Mouse (Mus musculus) kidney, adult 9 months (tissue): ENCODE results near the gene Pycr2.

ENCODE experiments used
- DNase-seq: peaks from one replicate; pipeline ENCODE4 v3.0.0; 2022

Gene Pycr2

DNA sequence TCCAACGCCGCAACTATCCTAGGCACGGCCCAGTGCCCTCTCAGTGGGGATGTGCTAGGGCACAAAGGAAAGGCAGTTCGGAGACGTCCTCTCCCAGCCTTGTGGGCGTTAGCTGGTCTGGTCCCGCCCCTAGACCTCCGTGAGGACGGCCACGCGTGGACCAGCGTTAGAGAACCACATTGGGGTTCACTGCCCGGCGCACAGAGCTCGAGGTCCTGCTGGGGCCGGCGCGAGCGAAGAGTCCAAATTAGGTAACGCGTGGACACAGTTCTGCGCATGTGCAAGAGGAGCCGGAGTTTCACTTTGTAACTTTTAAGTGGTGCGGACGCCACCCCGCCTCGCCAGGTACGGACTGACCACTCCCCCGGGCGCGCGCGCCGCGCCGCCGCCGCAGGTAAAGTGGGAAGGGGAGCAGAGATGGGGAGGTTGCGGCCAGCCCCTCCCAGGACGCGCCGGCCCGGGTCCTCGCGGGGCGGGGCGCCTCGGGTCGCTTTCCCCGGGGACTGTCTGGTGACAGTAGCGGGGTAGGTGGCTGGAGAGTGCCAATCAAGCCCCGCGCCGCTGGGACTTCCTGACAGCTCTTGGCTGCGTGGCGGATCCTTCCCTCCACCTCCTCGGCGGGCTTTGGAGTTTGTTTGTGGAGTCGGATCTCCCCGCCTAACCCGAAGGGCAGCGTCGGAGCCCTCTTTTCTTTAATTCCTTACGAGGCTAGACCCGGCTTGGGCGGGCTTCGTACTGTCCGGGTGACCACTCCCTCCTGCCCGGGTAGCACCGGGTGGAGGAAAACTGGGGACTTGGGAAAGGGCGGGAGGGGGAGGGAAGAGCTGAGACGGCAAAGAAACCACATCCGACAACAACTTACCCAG is 38.3 kb downstream of the Pycr2 start, which contains the start of gene Tmem63a:
Tmem63a (plus strand) TSS at position 179 of the 866 bp plus-strand sequence.
- DNase-seq: peak; percentile 88

DNA sequence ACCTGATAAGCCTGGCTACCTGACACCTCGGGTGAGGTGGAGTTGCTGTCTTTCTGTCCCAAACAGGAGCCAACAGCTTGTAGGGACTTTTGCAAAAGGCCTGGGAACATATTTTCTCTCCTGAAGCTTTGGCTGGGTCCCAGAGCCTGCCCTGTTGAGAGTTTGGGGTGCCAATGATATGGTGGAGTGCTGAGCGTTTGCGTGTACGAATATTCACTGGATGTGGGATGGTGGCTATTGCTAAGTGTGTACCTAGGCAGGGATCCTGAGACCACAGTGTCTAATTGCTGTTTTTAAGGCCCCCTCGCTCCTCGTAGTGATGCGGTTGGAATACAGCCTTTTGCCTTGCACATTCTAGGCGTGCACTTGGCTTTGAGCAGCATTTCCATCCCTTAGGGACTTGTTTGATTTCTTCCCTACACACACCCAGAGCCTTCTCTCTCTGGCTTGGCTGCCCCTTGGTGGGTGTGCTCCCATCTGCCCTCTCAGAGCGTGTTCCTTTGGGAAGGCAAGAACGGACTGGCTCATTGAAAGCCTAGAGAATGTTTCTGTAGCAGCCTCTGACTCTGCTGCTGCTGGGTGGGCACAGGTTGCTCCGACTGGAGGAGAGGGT is 39.0 kb downstream of the Pycr2 start:
- no peak for DNase-seq

DNA sequence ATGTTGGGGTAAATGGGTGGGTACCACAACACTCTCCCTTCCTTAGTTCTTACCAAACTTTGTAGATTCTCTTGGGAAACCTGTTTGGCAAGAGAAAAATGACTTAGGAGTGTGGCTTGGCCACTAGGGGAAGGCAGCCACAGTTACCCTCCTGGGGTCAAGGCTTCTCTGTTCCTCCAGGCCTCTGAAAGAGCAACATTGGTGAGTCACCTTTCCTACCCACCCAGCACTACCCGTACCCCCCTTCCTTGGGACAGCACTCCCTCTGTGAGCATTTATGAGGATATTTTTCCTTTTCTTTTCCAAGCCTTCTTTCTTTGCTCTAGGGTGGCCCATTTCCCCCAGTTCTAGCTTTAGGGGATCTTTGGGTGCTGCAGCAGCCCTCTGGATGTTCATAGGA is 39.8 kb downstream of the Pycr2 start:
- no peak for DNase-seq

DNA sequence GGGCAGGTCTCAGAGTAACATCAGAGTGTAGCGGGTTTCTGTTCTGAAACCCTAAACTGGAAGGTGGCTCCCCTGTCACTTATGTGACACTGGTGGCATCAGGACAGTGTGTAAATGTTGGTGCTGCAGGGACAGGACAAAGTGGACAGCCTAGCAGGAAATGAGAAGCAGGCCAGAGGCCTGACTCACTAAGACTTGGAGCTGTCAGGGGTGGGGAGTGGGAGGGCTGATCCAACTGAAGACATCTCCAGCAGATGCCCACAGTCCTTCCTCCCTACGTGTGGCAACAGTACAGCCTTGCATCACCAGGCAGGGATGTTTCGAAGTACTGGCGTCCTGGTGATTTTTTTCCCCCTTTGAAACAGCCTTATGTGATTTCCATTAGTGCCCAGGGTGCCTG is 40.5 kb downstream of the Pycr2 start:
- no peak for DNase-seq

DNA sequence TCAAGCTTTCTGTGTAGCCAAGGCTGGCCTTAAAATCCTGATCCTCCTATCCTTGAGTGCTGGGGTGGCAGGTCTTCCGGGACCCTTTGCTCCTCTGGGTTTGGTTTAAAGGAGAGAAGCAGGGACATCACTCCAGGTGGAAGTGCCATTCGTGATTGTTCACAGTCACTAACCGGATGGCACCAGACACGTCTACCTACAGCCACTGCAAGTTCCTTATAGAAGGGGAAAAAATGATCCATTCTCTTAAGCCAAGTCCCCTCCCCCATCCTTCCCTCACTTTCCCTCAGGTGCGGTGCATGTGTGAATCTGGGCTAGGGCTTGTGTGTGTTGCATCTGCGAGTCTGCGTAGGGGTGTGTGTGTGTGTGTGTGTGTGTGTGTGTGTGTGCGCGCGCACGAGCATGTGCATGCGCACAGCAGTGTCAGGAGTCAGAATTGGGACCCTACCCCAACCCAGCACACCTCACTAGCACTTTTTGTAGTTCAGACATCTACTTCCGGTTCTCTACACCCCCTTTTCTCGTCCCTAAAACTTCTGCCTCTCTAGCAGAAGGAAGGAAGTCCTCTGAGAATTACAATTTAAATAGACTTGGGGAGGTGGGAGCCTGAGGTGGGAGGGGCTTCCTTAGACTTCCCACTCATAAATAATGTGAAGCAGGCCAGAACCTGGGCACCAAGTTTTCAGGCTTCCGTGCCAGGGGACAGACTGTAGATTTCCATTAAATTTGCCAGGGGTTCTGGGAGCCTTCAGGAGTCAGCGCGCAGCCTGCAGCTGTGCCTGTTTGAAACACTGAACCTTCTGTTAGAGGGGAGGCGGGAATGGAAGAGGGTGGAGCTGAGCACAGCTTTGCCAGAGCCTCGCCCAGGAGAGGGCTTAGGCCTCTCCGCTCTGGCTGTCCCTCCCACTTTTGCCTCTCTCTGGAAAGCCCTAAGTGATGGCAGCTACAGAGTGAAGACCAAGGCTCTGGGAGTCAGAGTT is 41.2 kb downstream of the Pycr2 start:
- no peak for DNase-seq

DNA sequence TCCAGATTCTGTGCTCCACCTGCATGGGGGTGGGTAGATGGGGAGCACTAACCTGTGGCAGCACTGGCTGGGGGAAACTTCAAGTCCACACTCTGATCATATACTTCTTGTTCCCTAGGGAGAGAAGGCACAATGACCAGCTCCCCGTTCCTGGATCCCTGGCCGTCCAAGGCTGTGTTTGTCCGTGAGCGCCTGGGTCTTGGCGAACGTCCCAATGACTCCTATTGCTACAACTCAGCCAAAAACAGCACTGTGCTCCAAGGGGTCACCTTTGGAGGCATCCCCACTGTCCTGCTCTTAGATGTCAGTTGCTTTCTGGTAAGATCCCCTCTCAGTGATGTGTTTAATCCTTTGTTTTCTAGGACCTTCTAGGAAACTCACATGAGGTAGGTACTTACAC is 42.4 kb downstream of the Pycr2 start:
- DNase-seq: no peak

DNA sequence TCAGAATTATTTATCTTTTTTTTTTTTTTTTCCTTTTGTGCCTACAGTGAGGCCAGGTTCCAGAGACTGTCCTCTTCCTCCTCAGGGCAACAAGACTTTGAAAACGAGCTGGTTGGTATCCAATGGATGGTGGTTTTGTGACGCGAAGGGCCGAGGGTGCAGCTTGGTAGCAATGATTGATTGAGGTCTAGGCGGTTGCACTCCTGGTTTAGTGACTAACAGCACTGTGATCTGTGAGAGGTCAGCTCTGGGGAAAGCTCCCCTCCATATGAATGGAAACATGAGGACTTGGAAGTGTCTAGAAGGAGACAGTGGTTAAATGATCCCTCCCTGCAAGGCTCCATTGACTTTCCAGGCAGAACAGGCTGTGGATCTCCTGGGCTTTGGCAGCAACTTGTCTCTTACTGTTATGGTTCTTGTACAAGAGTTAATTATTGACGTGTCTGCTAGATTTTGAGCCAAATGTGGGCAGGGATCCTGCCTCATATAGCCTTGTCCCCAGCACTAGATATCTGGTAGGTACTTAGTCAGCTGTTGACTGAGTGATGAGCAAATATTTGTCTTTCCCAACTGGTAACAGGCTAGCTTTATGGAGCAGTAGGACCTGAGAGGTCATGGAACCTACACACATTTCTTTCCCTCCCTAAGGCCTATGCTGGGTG is 48.1 kb downstream of the Pycr2 start:
- DNase-seq: peak; percentile 78

DNA sequence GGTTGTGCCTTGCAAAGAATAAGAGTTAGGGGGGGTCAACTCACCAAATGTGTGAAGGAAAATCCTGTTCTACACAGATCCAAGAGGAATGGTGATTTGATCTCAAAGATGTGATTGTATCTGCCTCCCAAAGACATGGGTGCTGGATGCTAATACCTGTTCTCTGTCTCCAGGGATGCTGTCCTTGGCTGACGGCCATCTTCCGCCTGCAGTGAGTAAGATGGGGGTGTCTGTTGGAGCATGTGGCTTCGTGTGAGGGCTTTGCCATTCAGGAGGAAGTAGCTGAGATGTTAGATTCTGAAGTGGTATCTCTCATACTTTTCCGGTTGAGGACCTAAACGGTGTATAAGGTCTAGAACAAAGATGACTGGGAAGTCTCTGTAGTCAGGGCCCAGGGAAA is 48.7 kb downstream of the Pycr2 start:
- DNase-seq: no peak

DNA sequence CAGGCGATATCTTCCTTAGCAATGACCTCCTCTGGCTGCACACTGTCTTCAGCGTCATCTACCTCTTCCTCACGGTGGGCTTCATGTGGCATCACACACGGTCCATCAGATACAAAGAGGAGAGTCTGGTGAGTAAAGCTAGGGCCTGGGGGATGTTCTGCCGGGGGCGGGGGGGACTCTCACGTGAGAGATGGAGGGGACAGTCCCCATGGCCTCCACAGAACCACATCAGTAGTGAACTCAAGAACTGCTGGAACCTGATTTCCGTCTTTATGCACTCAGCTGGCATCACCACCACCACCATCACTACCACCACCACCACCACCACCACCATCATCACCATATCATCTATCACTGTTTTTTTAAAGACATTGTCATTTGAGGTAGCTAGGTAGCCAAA is 52.3 kb downstream of the Pycr2 start:
- DNase-seq: no peak

DNA sequence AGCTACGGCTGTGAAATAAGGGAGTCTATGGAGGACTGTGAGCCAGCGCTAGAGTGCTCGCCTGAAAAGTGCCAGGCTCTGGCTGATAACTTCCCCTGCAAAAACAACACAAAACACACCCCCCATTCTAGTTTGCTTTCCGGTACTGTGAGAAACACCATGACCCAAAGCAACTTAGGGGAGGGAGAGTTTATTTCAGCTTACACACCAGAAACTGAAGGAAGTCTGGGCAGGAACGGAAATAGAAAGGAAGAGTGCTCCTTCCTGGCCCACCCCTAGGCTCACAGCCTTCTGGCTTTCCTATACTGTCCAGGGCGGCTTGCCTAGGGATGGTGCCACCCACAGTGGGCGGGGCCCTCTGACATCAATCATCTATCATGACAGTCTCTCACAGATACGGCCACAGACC is 52.9 kb downstream of the Pycr2 start:
- peak; percentile 75 for DNase-seq
